23 mouse cellular contexts compared by ENCODE assay signal in the genomic region with DNA sequence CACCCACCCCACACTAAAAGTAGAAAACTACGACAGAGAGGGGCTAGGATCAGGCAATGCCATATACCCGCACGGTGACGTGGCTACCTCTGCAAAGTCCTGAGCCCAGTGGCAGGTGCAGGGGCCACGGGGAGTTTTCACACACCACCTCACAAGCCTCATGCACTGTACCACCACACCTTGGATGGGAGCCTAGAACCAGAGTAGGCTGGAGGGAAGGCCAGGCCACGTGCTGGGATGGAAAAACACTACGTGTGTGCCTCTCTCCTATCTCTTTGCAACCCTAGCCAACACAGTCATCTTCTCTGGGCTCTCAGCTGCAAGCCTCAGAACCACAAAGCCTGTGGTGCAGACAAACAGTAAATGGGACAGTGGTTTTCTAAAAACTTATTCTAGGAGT. TPM values are rescaled to one million over a fixed set of nuclear protein-coding genes. Genes with fewer than 3 reads are reported as not detected.
DNase-seq lines count a peak whose midpoint lies in the region; ATAC-seq lines count a peak whose summit lies in the region.
"Had no signal": no experiment of that assay in that cellular context is flagged by ENCODE, and none has a peak within 500 bp of the region (broad histone marks: within the 10 kb centered on the region; RNA-seq: fewer than 3 reads in every experiment).

No protein-coding gene starts in this region.

- H3K27ac ChIP-seq in forebrain, embryonic 11.5 days (ENCODE audit: low read depth, low read length): no peak overlapping the region
- H3K27ac ChIP-seq: forebrain, embryonic 13.5 days; neural tube, embryonic 15.5 days had no signal

- peak; percentile 30 to 32 for DNase-seq in adrenal gland, postnatal 36 days
- no peak for DNase-seq in adrenal gland, adult 18-20 months (ENCODE audit: low spot score in 2 of 2)
- DNase-seq in heart, postnatal 10 days: peak; percentile 31 to 59
- no peak for DNase-seq in heart, adult 8-10 months (ENCODE audit: low spot score)
- DNase-seq in cerebellum, adult 9-10 months: peak; percentile 83
- no peak for DNase-seq in forebrain, embryonic 11.5 days (ENCODE audit: low spot score)
- no peak for DNase-seq in urinary bladder, postnatal 14 days (ENCODE audit: low spot score)
- no peak for DNase-seq in frontal cortex, postnatal 36 days (ENCODE audit: low spot score in 2 of 2)
- DNase-seq: gastrocnemius, postnatal 25 days; kidney, adult 11 months; kidney, postnatal 10 days; liver; lung, postnatal 14 days; thymus, postnatal 25 days had no signal

- H3K36me3 ChIP-seq in forebrain, embryonic 11.5 days (ENCODE audit: control insufficient read depth, insufficient read depth, low read length): no peaks in the 10 kb centered on the region; the same call in 1 of the 2 replicates

- no peaks in the 10 kb centered on the region for H3K4me1 ChIP-seq in forebrain, embryonic 11.5 days (replicated peaks; ENCODE audit: control insufficient read depth, insufficient read depth, low read length)
- H3K4me1 ChIP-seq: forebrain, embryonic 13.5 days; neural tube, embryonic 15.5 days had no signal

- H3K4me2 ChIP-seq in forebrain, embryonic 11.5 days (ENCODE audit: low read depth, low read length, severe bottlenecking): no peak overlapping the region
- H3K4me2 ChIP-seq: forebrain, embryonic 13.5 days; neural tube, embryonic 15.5 days had no signal

- no peak overlapping the region for H3K4me3 ChIP-seq in forebrain, embryonic 11.5 days (ENCODE audit: low read depth, low read length)
- H3K4me3 ChIP-seq: forebrain, embryonic 13.5 days; megakaryocyte, embryonic 14.5 days; neural tube, embryonic 15.5 days had no signal

- WGBS in forebrain, embryonic 11.5 days: 93% methylated on average over 7 of the region's 7 CpGs

- no peak overlapping the region for H3K9ac ChIP-seq in forebrain, embryonic 11.5 days (ENCODE audit: low read length)
- H3K9ac ChIP-seq: forebrain, embryonic 13.5 days; neural tube, embryonic 15.5 days had no signal

- intact Hi-C loops in heart, postnatal 10 days (cut with DNase I): no loop called here

- ATAC-seq in forebrain, embryonic 11.5 days (replicated peaks; ENCODE audit: low FRiP score): no peak
- ATAC-seq: forebrain, embryonic 13.5 days; midbrain, embryonic 16.5 days had no signal

- no peaks in the 10 kb centered on the region for H3K27me3 ChIP-seq in forebrain, embryonic 11.5 days (ENCODE audit: control insufficient read depth, insufficient read depth, low read length)
- H3K27me3 ChIP-seq: CH12.LX; forebrain, embryonic 13.5 days; neural tube, embryonic 15.5 days had no signal

- no peaks in the 10 kb centered on the region for H3K9me3 ChIP-seq in forebrain, embryonic 11.5 days (ENCODE audit: control insufficient read depth, low read length)
- H3K9me3 ChIP-seq: forebrain, embryonic 13.5 days; neural tube, embryonic 15.5 days had no signal

RNA-seq across cellular contexts. Expression of a gene that starts 46.5 kb away (rescaled TPM):
- total RNA-seq in adrenal gland, postnatal 36 days (2021): 10 to 100 TPM; 38.9 to 39.5 TPM
- 10 to 100 TPM; 33.1 to 35.8 TPM for total RNA-seq in adrenal gland, adult 18-20 months (2021)
- total RNA-seq in heart, postnatal 10 days (2021): 10 to 100 TPM; 29.9 to 37.7 TPM
- total RNA-seq in heart, adult 8-10 months (2022): 10 to 100 TPM; 18.9 to 25.0 (median 19.7) TPM
- polyA plus RNA-seq in forebrain, embryonic 11.5 days (2014; fragmentation: Nextera tagmentation; extraction: Ambion mirVana): 36.7 and 39.4 TPM in 2 replicates

RNA-seq across cellular contexts. Expression of a gene that starts 50.0 kb away (rescaled TPM):
- total RNA-seq in adrenal gland, postnatal 36 days (2021): under 1 TPM; 0.40 to 0.59 TPM
- not detected for total RNA-seq in adrenal gland, adult 18-20 months (2021)
- under 1 TPM; 0.22 to 0.32 TPM for total RNA-seq in heart, postnatal 10 days (2021)
- under 1 TPM in 3 of 4 experiments, not detected in 1; 0.29 to 0.75 (median 0.44) TPM for total RNA-seq in heart, adult 8-10 months (2022)
- polyA plus RNA-seq in forebrain, embryonic 11.5 days (2014; fragmentation: Nextera tagmentation; extraction: Ambion mirVana): 0.28 and 0.55 TPM in 2 replicates
- total RNA-seq: layer of hippocampus, adult 18-20 months; left cerebral cortex, postnatal 36 days; MEL had no signal
- polyA plus RNA-seq: cortical plate, adult 2 months; midbrain, embryonic 16.5 days had no signal

Comparison
In these comparisons a context has a peak if more than half of its experiments do, and no peak if none do; other contexts are left out.
1. DNase-seq: peak in adrenal gland, postnatal 36 days (2 of 2), heart, postnatal 10 days (2 of 2) and cerebellum, adult 9-10 months (single experiment); none in adrenal gland, adult 18-20 months (0 of 2), heart, adult 8-10 months (single experiment), forebrain, embryonic 11.5 days (single experiment), urinary bladder, postnatal 14 days (single experiment) and frontal cortex, postnatal 36 days (0 of 2).